Mouse (Mus musculus): ENCODE results near the gene Syt2.
A peak's percentile ranks its signal among the peaks of the same experiment; 100 is the strongest.

Syt2 gene

GRCm38 (mm10) chr1:134747236-134748174, 101.0 kb downstream of the Syt2 start:
- no peak for DNase-seq

DNA sequence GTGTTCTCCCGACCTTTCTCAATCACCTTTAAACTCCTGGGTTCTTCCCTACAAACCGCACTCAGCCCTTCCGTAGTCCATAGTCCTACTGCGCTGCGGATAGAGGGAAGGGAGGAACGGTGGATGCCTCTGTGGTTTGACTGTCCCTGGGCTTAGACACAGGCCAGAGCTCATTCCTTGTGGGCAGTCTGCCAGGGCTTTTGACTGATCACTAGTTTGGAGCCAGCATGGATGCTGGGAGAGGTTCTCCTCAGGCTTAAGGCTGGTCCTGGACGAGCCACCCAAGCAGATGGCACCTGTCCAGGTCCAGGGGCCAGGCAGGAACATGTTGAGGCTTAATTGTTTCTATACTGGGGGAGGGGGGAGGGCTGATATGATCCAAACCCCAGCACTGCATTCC, 103.4 kb downstream of the Syt2 start:
- peak; percentile 83 to 84 for DNase-seq

DNA sequence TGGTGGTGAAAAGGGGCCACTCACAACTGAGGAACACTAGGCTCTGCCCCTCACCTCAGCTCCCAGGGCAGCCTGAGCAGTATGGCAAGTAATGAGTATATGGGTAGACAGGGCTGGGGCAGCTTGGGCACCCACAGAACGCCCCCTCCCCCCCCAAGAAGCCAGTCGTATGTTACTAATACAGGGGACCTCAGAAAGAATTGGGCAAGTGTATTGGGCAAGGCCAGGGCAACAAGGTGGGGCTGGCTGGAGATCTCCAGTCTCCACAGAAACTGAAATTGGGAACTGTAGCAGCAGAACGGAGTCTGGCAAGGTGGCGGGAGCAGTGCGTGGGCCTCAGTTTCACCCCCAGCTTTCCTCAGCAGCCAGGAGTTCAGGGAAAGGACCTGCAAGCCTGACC, 106.0 kb downstream of the Syt2 start:
- DNase-seq: no peak

DNA sequence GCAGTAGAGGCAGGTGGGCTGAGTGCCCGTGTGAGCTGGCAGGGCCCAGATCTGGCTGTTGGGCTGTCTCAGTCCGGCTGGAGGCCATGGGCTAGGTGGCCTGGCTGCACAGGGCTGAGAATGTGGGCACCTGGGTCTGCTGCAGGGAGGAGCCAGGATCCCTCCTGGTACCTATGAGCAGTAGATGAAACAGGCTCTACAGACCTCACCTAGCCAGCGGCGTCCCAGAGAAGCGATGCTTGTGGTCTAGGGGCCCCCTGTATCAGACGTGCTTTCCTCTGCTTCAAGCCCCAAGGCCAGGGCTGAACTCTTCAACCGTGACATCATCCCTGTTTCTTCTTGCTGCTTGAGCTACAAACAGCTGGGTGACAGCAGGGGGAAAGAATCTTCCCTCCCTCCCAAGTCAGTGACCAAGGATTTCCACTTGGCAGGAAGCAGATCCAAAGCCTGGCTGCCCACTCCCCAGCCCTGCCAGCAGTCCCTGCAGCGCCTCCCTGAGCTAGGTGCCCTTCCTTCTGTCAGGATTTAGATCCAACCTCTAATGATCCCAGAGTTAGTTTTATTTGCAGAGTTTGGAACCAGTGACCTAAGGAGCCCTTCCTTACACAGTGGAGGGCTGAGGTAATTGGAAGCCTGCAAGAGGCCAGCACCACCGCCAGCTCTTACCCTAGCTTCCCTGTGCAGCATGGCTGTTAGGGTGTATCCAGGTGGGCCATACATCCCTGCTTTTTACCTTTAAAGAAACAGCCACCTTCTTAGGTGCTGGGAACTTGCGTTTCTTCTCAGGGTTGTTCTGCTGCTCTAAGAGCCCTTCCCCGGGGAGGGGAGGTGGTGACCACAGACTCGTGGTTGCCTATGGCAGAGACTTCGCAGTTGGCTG, 107.5 kb downstream of the Syt2 start:
- DNase-seq: peak; percentile 52 to 62

- no peak for DNase-seq
Measured at GRCm38 (mm10) chr1:134754818-134755217, 108.3 kb downstream of the Syt2 start.

DNA sequence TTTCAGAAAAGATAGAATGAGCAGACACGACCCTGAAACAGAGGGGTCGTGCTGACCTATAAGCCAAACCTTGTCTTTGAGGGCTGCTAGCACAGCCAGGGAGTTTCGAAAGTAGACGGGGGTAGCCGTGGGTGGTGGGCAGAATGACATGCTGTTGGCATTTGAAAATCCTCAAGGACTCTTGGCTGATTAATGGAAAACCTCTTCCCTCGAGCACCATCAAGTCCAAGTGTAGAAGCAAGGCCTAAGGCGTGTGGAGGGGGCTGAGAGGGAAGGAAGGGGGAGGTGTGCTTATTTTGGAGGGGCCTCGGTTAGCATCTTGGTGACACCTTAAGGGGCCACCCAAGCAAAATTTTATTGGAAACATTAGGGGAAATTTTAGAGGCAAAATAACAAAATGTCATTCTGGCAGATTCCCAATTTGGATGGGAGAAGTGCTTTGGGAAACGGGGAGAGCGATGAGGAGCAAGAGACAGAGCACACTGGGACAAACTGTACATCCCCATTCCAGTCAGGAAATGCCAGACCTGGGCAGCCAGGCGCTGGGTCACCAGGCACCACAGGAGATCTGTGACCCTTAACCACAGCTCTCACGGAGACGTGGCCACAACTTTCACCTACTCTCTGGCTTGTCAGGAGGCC, 109.2 kb downstream of the Syt2 start:
- DNase-seq: no peak

DNA sequence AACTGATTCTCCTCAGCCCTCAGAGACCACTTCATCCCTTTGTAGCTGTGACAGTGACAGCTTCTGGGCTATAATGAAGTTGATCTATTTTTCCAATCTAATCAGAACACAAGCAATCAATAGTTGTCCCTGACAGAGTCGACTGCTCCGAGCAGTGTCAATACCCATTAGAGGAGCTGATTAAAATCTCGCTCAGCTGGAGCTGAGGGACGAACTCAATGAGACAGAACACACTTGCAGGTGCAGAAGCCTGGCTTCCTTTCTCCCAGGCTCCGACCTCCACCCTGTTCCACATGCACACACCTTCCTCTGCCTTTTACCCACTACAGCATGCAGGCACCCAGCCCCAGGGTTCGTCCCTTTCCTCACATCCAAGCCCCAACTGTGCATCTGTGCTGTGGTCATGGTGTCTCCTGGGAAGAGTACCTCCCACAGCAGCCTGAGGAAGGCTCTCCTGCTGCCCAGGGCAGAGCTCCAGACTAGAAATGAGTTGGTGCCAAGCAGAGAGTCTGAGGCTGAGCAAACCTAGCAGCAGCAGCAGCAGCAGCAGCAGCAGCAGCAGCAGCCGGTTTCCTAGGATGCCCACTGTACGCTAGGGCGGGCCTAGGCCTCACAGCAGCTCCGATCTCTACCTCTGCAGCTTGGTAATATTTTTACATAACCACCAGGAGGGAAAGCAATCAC, 109.9 kb downstream of the Syt2 start:
- peak in 1 of 2 experiments; percentile 52 for DNase-seq

DNA sequence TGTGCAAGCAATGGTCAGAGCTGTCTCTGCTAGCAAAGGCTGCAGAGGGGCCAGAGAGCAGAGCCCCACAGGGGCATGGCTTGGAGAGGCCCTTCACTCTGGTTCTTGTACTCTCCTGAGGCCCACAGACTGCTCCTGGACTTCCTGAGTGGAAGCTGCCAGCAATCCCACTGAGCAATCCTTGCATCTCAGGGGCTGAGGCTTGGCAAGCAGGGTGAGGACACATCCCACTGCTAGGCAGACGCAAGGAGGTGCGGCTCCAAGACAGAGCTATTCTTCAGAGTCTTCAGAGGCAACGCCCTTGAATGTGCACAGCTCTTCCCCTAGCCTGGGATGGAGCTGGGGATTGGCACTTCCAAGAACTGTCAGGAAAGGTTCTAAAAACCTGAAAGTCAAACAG, 110.8 kb downstream of the Syt2 start:
- peak in 1 of 2 experiments; percentile 54 for DNase-seq

DNA sequence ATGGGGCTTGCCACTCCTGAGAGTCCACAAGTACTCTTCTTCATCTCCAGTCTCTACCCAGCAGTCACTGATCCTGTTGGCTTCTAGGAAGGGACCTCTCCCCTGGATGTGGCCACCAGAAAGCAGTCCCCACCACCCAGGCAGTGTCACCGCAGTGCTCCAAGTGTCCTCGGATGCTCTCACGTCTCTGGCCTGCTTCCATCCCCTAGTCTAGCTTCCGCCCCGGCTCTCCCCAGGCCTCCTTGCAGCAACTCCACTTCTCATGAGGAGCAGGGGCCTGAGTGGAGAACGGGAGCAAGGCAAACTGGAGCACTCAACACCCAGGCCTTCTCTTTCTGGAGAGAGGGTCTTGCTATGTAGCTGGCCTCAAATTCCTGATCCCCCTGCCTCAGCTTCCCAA, 112.7 kb downstream of the Syt2 start:
- DNase-seq: no peak

DNA sequence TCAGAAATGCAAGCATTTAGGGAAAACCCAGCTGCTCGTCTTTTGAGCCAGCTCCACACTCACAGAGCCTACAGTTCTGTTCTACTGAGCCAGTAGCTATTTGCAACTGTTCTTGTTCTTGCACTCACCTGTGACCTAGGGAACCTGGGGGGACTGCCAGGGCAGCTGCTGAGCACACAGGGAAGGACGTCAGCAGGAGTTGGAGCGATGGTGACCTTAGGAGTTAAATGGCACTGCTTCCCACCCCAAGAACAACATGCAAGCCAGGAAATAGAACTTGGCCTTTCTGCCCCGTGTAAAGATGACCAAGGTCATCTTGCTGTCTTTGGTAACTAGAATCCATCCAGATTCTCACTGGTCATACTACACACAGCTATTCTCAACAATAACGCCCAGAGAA, 114.2 kb downstream of the Syt2 start:
- no peak for DNase-seq

DNA sequence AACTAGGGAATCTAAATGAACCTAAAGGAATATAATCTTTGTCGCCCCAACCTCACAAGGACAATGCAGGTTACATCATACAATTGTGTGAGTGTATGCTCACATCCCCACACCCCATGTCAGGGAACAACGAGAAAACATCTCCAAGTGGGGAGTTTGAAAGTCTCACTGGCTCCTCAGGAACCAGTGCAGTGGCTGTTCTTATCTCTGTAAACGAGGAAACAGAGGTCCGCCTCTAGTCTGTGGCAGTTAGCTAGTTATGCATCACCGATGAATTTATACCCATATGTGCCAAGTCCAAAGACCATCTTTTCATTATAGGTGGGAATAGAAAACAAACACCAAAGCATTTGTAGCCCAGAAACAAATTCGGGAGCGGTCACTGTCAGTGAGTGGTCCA, 115.1 kb downstream of the Syt2 start:
- DNase-seq: no peak

DNA sequence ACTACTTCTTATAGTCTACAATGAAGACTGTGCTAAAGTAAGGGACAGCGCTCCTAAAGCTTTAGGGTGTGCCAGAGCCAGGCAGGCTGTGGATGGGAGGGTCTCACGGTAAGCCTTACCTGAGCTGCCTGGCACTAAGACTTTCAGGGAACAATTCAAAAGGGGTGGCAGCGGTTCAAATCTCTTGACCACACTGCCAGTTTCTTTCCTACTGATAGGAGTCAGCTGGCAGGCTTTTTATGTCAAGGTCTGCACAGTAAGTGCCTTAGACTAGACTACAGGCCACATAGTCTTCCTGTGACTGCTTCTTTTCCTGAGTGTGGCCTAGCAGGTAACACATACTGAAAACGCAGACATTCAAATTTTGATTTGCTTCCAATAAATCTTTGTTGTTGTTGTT, 116.8 kb downstream of the Syt2 start:
- no peak for DNase-seq

DNA sequence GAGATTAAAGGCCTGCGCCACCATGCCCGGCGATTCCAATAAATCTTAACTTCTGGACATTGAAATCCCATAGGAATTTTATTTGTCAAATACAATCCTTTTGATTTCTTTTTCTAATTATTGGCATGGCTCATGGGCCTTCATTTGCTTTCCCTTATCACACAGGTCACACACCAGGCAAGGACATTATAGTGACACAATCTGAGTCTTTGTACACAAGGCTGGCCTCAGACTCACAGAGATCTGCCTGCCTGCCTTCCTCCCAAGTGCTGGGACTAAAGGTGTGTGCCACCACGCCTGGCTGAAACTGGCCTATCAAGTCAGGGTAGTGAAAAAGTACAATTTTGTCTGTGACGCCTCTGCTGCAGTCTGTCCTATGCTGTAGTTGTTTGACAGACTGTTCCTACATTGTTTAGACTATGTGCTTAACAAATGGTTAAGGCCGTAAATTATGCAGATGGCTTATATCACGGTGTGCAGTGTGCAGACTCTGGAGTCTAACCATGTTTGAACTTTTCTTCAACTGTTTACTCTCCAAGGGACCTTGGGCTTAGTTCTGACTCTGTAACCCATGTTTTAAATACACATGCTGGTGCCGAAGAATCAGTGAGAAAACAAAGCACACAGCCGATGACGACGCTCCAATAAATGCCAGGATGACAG, 117.4 kb downstream of the Syt2 start:
- no peak for DNase-seq

GRCm38 (mm10) chr1:134764831-134765458, 118.5 kb downstream of the Syt2 start:
- DNase-seq: no peak

DNA sequence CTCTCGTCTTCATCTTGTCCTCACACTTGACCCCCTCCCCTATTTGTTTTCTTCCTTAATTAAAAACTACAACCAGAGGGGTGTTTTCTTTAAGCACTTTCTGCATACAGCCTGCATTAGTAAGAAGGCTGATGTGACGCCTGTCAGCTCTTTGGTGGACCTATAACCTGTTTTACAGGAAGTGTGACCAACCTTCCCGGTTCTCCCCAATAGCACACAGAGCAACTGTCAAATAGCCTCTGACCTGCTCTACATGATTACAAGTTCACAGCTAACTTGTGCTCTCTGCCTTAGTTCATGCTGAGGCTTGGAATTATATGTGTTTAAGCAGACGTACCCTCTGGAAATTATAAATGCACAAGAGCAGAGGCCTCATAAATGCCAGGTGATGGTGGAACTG, 120.0 kb downstream of the Syt2 start:
- no peak for DNase-seq

- no peak for DNase-seq
Measured at GRCm38 (mm10) chr1:134770312-134770711, 123.8 kb downstream of the Syt2 start.

GRCm38 (mm10) chr1:134771353-134771752, 124.9 kb downstream of the Syt2 start:
- DNase-seq: no peak

- no peak for DNase-seq
Measured at GRCm38 (mm10) chr1:134771999-134772398, 125.5 kb downstream of the Syt2 start.

DNA sequence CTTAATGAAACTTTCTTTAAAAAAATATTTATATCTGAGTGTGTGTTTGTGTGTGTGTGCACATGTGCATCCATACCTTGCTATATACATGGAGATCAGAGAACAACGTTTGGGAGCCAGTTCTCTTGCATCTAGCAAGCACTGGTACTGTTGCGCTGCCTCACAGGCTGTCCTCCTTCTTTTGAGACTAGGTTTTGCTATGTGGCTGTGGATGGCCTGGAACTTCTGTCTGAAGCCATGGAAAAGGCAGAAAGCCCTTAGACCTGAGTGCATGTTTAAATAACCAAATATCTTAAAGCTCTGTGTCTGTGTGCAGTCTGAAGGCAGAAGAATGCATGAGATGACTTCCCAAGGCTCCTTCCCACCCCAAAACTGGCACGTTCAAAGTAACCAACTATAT, 126.3 kb downstream of the Syt2 start:
- DNase-seq: no peak

DNA sequence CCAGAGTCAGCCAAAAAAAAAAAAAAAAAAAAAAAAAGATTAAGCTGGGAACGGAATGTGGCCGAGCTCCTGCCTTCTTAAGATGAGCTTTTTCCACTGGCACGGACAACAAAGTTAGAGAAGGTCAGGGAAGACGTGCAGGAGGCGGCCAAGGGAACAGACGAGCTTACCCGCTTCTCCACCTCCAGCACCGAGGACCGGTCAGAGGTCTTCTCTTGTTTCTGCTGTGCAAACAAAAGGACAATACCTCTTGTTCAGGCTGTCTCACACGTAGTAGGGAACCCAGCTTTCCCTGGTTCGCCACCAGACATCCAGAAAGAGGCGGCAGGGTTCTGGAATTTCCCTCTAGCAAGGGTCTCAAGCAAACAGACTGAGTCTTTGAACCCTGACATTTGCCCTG, 126.8 kb downstream of the Syt2 start:
- no peak for DNase-seq

DNA sequence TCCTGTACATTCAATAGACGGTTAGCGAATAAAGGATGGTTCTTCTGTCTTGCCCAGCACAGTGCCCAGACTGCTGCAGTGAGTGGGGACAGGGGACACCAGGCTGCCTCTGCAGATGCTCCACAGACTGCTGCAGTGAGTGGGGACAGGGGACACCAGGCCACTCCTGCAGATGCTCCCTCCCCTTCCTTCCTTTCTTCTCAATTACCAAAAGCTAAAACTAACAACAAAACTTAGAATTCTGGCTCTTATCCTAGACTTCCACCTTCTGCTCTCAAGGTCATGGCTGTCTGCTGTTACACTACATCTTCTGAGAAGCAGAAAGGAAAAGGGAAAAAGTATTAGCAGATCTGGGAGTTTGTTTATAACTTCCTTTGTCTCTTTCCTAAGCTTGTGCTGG, 127.8 kb downstream of the Syt2 start:
- no peak for DNase-seq

Data from cerebellum, adult 18-20 months (tissue).